Mouse (Mus musculus) MEL (cell line): Measurements from ENCODE around the gene Cxcl17. TPM values are rescaled to one million over a fixed set of nuclear protein-coding genes. Genes with fewer than 3 reads are reported as not detected.

Experiments
- DNase-seq: peaks from one replicate; pipeline ENCODE4 v3.0.0; 2011; ENCODE audit warnings: low read depth, low spot score
- H3K27ac ChIP-seq: 2 replicates; pipeline ENCODE4 v1.5.1; 2012; ENCODE audit warnings: low read depth, mild to moderate bottlenecking, control low read depth, low read length, moderate library complexity; ENCODE audit not compliant: control insufficient read depth
- H3K27me3 ChIP-seq, 2 experiments: fragments of 150-350 bp in 1 of 2; sonication (generic) in 1 of 2; 2 replicates each; pipeline ENCODE4 v1.6.1; 2012; ENCODE audit warnings: low read length in 2 of 2, mild to moderate bottlenecking in 2 of 2, improper control_type of control experiment in 1 of 2, moderate library complexity in 1 of 2; ENCODE audit not compliant: insufficient read depth in 2 of 2, control insufficient read depth in 1 of 2
- H3K36me3 ChIP-seq, 2 experiments: 2 replicates each; pipeline ENCODE4 v1.6.1; 2012 to 2014; ENCODE audit warnings: low read length in 2 of 2, improper control_type of control experiment in 1 of 2, inconsistent platforms in 1 of 2, mild to moderate bottlenecking in 1 of 2; ENCODE audit not compliant: insufficient read depth in 2 of 2, control insufficient read depth in 1 of 2
- H3K4me1 ChIP-seq, 2 experiments: fragments of 150-350 bp in 1 of 2; sonication (generic) in 1 of 2; 2 replicates each; pipeline ENCODE4 v1.6.1; 2012; ENCODE audit warnings: low read length in 2 of 2, improper control_type of control experiment in 1 of 2, mild to moderate bottlenecking in 1 of 2; ENCODE audit not compliant: insufficient read depth in 2 of 2, control insufficient read depth in 1 of 2
- H3K4me3 ChIP-seq, 2 experiments: fragments of 150-350 bp in 1 of 2; sonication (generic) in 1 of 2; 2 replicates each; pipeline ENCODE4 v1.5.1; 2012; ENCODE audit warnings: low read depth in 2 of 2, low read length in 2 of 2, mild to moderate bottlenecking in 2 of 2, moderate library complexity in 2 of 2, control low read depth in 1 of 2, improper control_type of control experiment in 1 of 2; ENCODE audit not compliant: control insufficient read depth in 1 of 2, insufficient read depth in 1 of 2
- H3K79me2 ChIP-seq: 2 replicates; pipeline ENCODE4 v1.6.1; 2012; ENCODE audit warnings: mild to moderate bottlenecking, low read length, moderate library complexity; ENCODE audit not compliant: control insufficient read depth, poor library complexity, insufficient read depth
- H3K9ac ChIP-seq: 2 replicates; pipeline ENCODE4 v1.6.1; 2012; ENCODE audit warnings: low read depth, mild to moderate bottlenecking, control low read depth, low read length, moderate library complexity; ENCODE audit not compliant: control insufficient read depth, poor library complexity, severe bottlenecking
- H3K9me3 ChIP-seq: fragments of 150-350 bp; sonication (generic); replicated peaks from 2 replicates; pipeline ENCODE4 v1.6.1; 2012; ENCODE audit warnings: mild to moderate bottlenecking, low read length, improper control_type of control experiment, moderate library complexity; ENCODE audit not compliant: insufficient read depth
- CHD1 ChIP-seq: IDR thresholded peaks from 2 replicates; pipeline ENCODE4 v1.6.1; 2012; ENCODE audit warnings: low read depth, mild to moderate bottlenecking, inconsistent platforms, low read length, improper control_type of control experiment
- CTCF ChIP-seq, 3 experiments: IDR thresholded peaks in 2 of 3; conservative IDR thresholded peaks in 1 of 3; 2 replicates each; pipeline ENCODE4 v1.5.1; 2011 to 2012; ENCODE audit warnings: low read length in 3 of 3, low read depth in 2 of 3, mild to moderate bottlenecking in 2 of 3, improper control_type of control experiment in 1 of 3, inconsistent platforms in 1 of 3, mixed read lengths in 1 of 3, moderate library complexity in 1 of 3; ENCODE audit not compliant: control insufficient read depth in 1 of 3, insufficient read depth in 1 of 3, poor library complexity in 1 of 3, severe bottlenecking in 1 of 3
- EP300 ChIP-seq, 2 experiments: IDR thresholded peaks; 2 replicates each; pipeline ENCODE4 v1.6.1; 2011; ENCODE audit warnings: improper control_type of control experiment in 2 of 2, low read length in 2 of 2, low read depth in 1 of 2, mild to moderate bottlenecking in 1 of 2
- ETS1 ChIP-seq: IDR thresholded peaks from 2 replicates; pipeline ENCODE4 v1.6.1; 2012; ENCODE audit warnings: low read depth, mild to moderate bottlenecking, inconsistent platforms, low read length, improper control_type of control experiment, moderate library complexity
- GATA1 ChIP-seq: IDR thresholded peaks from 2 replicates; pipeline ENCODE4 v1.6.1; 2011; ENCODE audit warnings: low read depth, low read length, improper control_type of control experiment
- HCFC1 ChIP-seq: IDR thresholded peaks from 2 replicates; pipeline ENCODE4 v1.6.1; 2012; ENCODE audit warnings: low read depth, mild to moderate bottlenecking, inconsistent platforms, low read length, improper control_type of control experiment, moderate library complexity
- KAT2A ChIP-seq: conservative IDR thresholded peaks from 2 replicates; pipeline ENCODE4 v1.6.1; 2012; ENCODE audit warnings: low read depth, low read length, improper control_type of control experiment, inconsistent platforms
- MAX ChIP-seq: IDR thresholded peaks from 2 replicates; pipeline ENCODE4 v1.6.1; 2011; ENCODE audit warnings: low read length, improper control_type of control experiment
- MAZ ChIP-seq: IDR thresholded peaks from 2 replicates; pipeline ENCODE4 v1.6.1; 2012; ENCODE audit warnings: low read depth, mild to moderate bottlenecking, inconsistent platforms, low read length, improper control_type of control experiment
- MYB ChIP-seq: IDR thresholded peaks from 2 replicates; pipeline ENCODE4 v1.6.1; 2011; ENCODE audit warnings: mild to moderate bottlenecking, low read depth, low read length, improper control_type of control experiment
- MYC ChIP-seq: IDR thresholded peaks from 2 replicates; pipeline ENCODE4 v1.6.1; 2011; ENCODE audit warnings: low read depth, mild to moderate bottlenecking, low read length, improper control_type of control experiment, moderate library complexity
- NELFE ChIP-seq: IDR thresholded peaks from 2 replicates; pipeline ENCODE4 v1.6.1; 2011; ENCODE audit warnings: low read depth, low read length, improper control_type of control experiment
- NRF1 ChIP-seq: IDR thresholded peaks from 2 replicates; pipeline ENCODE4 v1.6.1; 2014; ENCODE audit warnings: low read depth, mild to moderate bottlenecking, inconsistent platforms, low read length, improper control_type of control experiment, moderate library complexity; ENCODE audit not compliant: poor library complexity, insufficient read depth, severe bottlenecking
- POLR2A ChIP-seq, 2 experiments: IDR thresholded peaks; 2 replicates each; pipeline ENCODE4 v1.6.1; 2011 to 2012; ENCODE audit warnings: low read length in 2 of 2, mild to moderate bottlenecking in 2 of 2, control low read depth in 1 of 2, improper control_type of control experiment in 1 of 2, low read depth in 1 of 2, moderate library complexity in 1 of 2; ENCODE audit not compliant: control insufficient read depth in 1 of 2, insufficient read depth in 1 of 2, poor library complexity in 1 of 2
- POLR2AphosphoS5 ChIP-seq: IDR thresholded peaks from 2 replicates; pipeline ENCODE4 v1.6.1; 2012; ENCODE audit warnings: low read depth, borderline replicate concordance, mild to moderate bottlenecking, inconsistent platforms, low read length, moderate library complexity, mixed read lengths
- RAD21 ChIP-seq: IDR thresholded peaks from 2 replicates; pipeline ENCODE4 v1.6.1; 2011; ENCODE audit warnings: mild to moderate bottlenecking, low read depth, low read length, improper control_type of control experiment
- SIN3A ChIP-seq: IDR thresholded peaks from 2 replicates; pipeline ENCODE4 v1.6.1; 2012; ENCODE audit warnings: low read length, improper control_type of control experiment, inconsistent platforms
- SMC3 ChIP-seq: IDR thresholded peaks from 2 replicates; pipeline ENCODE4 v1.6.1; 2011; ENCODE audit warnings: low read depth, low read length, improper control_type of control experiment
- TBP ChIP-seq: IDR thresholded peaks from 2 replicates; pipeline ENCODE4 v1.8.0; 2011; ENCODE audit warnings: low read depth, low read length, improper control_type of control experiment
- TCF12 ChIP-seq: IDR thresholded peaks from 2 replicates; pipeline ENCODE4 v1.6.1; 2014; ENCODE audit warnings: low read depth, mild to moderate bottlenecking, inconsistent platforms, low read length, improper control_type of control experiment, moderate library complexity
- UBTF ChIP-seq: IDR thresholded peaks from 2 replicates; pipeline ENCODE4 v1.6.1; 2012; ENCODE audit warnings: low read depth, mild to moderate bottlenecking, inconsistent platforms, low read length, improper control_type of control experiment, moderate library complexity, borderline replicate concordance; ENCODE audit not compliant: insufficient read depth
- USF1 ChIP-seq: IDR thresholded peaks from 2 replicates; pipeline ENCODE4 v1.6.1; 2014; ENCODE audit warnings: low read depth, mild to moderate bottlenecking, inconsistent platforms, low read length, improper control_type of control experiment, moderate library complexity
- USF2 ChIP-seq, 2 experiments: IDR thresholded peaks; 2 replicates each; pipeline ENCODE4 v1.6.1; 2011 to 2012; ENCODE audit warnings: improper control_type of control experiment in 2 of 2, low read length in 2 of 2, borderline replicate concordance in 1 of 2, inconsistent platforms in 1 of 2, low read depth in 1 of 2, mild to moderate bottlenecking in 1 of 2; ENCODE audit not compliant: insufficient read depth in 1 of 2
- ZC3H11A ChIP-seq: IDR thresholded peaks from 2 replicates; pipeline ENCODE4 v1.6.1; 2012; ENCODE audit warnings: low read depth, mild to moderate bottlenecking, inconsistent platforms, low read length, improper control_type of control experiment
- ZKSCAN1 ChIP-seq: IDR thresholded peaks from 2 replicates; pipeline ENCODE4 v1.6.1; 2012; ENCODE audit warnings: low read depth, mild to moderate bottlenecking, inconsistent platforms, low read length, improper control_type of control experiment, moderate library complexity
- ZNF384 ChIP-seq: IDR thresholded peaks from 2 replicates; pipeline ENCODE4 v1.6.1; 2012; ENCODE audit warnings: low read depth, mild to moderate bottlenecking, inconsistent platforms, low read length, improper control_type of control experiment
- polyA plus RNA-seq, 2 experiments: library from polyadenylated mRNA; stranded (reverse) in 1 of 2; unstranded in 1 of 2; fragments of >175 nt in 1 of 2; fragments of >200 nt in 1 of 2; gene quantifications; 2 replicates each; pipeline versions ENCODE4 v1.2.1 to v1.2.4; 2012; ENCODE audit warnings: low replicate concordance in 2 of 2, low read depth in 1 of 2; ENCODE audit not compliant: insufficient read length in 2 of 2, insufficient read depth in 1 of 2, missing spikeins in 1 of 2
- total RNA-seq: library from RNA; depleted of rRNA; stranded (reverse); fragments of 300-350 nt; gene quantifications from 2 replicates; pipeline ENCODE4 v1.2.3, GENCODE M21; 2012

Cxcl17 gene
- total and polyA plus RNA-seq, 3 experiments = not detected

GRCm38 (mm10) chr7:25417597-25417996 lies 4.9 kb upstream of the Cxcl17 start:
- peak; percentile 67 for DNase-seq
- H3K4me1 ChIP-seq = no peaks in the 10 kb centered on the region
- peak; percentile 56 for TF ChIP-seq RAD21
- no peak for TF ChIP-seq SIN3A
- TF ChIP-seq TBP = no peak
- TF ChIP-seq HCFC1 = no peak
- TF ChIP-seq USF1 = no peak
- no peak for TF ChIP-seq UBTF
- TF ChIP-seq NRF1 = no peak
- TF ChIP-seq MAX = no peak
- no peak for TF ChIP-seq POLR2AphosphoS5
- peak; percentile 72 for TF ChIP-seq SMC3
- no peak for TF ChIP-seq GATA1
- TF ChIP-seq NELFE = no peak
- TF ChIP-seq ZNF384 = no peak
- TF ChIP-seq MYB = no peak
- no peak for TF ChIP-seq MAZ
- no peak for TF ChIP-seq POLR2A (IDR thresholded peaks at IDR 0.05; ENCODE audit: control insufficient read depth in 1 of 2, insufficient read depth in 1 of 2, low read depth in 1 of 2, low read length in 2 of 2, poor library complexity in 1 of 2)
- no peak for TF ChIP-seq TCF12
- TF ChIP-seq CTCF (IDR thresholded peaks at IDR 0.05 in 2 of 3, conservative IDR thresholded peaks at IDR 0.05 in 1 of 3; ENCODE audit: control insufficient read depth in 1 of 3, insufficient read depth in 1 of 3, low read depth in 2 of 3, low read length in 3 of 3, poor library complexity in 1 of 3, severe bottlenecking in 1 of 3) = peak; percentile 47 to 67 (median 56)
- TF ChIP-seq USF2 (IDR thresholded peaks at IDR 0.05; ENCODE audit: borderline replicate concordance in 1 of 2, insufficient read depth in 1 of 2, low read depth in 1 of 2, low read length in 2 of 2) = no peak
- TF ChIP-seq ZC3H11A = peak; percentile 48
- no peak for TF ChIP-seq KAT2A
- H3K27ac ChIP-seq = no peak overlapping the region
- H3K9me3 ChIP-seq = no peaks in the 10 kb centered on the region
- no peak overlapping the region for H3K9ac ChIP-seq
- no peaks in the 10 kb centered on the region for H3K27me3 ChIP-seq
- no peaks in the 10 kb centered on the region for H3K36me3 ChIP-seq
- no peaks in the 10 kb centered on the region for H3K79me2 ChIP-seq
- no peak overlapping the region for H3K4me3 ChIP-seq

GRCm38 (mm10) chr7:25411861-25412260 lies 825 bp downstream of the Cxcl17 start:
- TF ChIP-seq EP300 (IDR thresholded peaks at IDR 0.05; ENCODE audit: low read depth in 1 of 2, low read length in 2 of 2) = no peak
- TF ChIP-seq CHD1 = no peak
- TF ChIP-seq ZNF384 = no peak
- no peak for TF ChIP-seq USF2 (IDR thresholded peaks at IDR 0.05; ENCODE audit: borderline replicate concordance in 1 of 2, insufficient read depth in 1 of 2, low read depth in 1 of 2, low read length in 2 of 2)
- no peak for TF ChIP-seq ETS1
- no peak for TF ChIP-seq POLR2AphosphoS5
- no peak for TF ChIP-seq MAZ
- no peak for TF ChIP-seq MYB
- TF ChIP-seq HCFC1 = no peak
- TF ChIP-seq NELFE = no peak
- no peak for TF ChIP-seq MAX
- TF ChIP-seq ZKSCAN1 = no peak
- no peak for TF ChIP-seq GATA1
- TF ChIP-seq MYC = no peak
- H3K79me2 ChIP-seq = no peaks in the 10 kb centered on the region
- no peaks in the 10 kb centered on the region for H3K36me3 ChIP-seq

More at GRCm38 (mm10) chr7:25411861-25412260, 825 bp downstream of the Cxcl17 start:
- H3K27ac ChIP-seq = no peak overlapping the region
- H3K4me3 ChIP-seq = no peak overlapping the region
- no peaks in the 10 kb centered on the region for H3K4me1 ChIP-seq
- no peaks in the 10 kb centered on the region for H3K9me3 ChIP-seq
- no peak for DNase-seq
- no peaks in the 10 kb centered on the region for H3K27me3 ChIP-seq
- H3K9ac ChIP-seq = no peak overlapping the region
